Mouse (Mus musculus) heart, embryonic 10.5 days (tissue): ENCODE measurements around the gene Cdca7l. TPM values are rescaled to one million over a fixed set of nuclear protein-coding genes. Genes with fewer than 3 reads are reported as not detected.
"Not testable (repeated sequence)": the region's sequence is repeated elsewhere in the genome, so short reads cannot be mapped to it uniquely, and the experiment has no call there.

Experiments used
- DNase-seq: peaks from one replicate; pipeline ENCODE4 v3.0.0-alpha.2; 2017; ENCODE audit warnings: low spot score
- H3K27ac ChIP-seq: fragments of 300-500 bp; sonication (generic); 2 replicates; pipeline ENCODE4 v1.5.1; 2016; ENCODE audit warnings: mild to moderate bottlenecking
- H3K27me3 ChIP-seq: fragments of 300-500 bp; sonication (generic); 2 replicates; pipeline ENCODE4 v1.6.1; 2016; ENCODE audit warnings: mild to moderate bottlenecking; ENCODE audit not compliant: poor library complexity, insufficient read depth, severe bottlenecking
- H3K36me3 ChIP-seq: fragments of 300-500 bp; sonication (generic); 2 replicates; pipeline ENCODE4 v1.6.1; 2016; ENCODE audit warnings: mild to moderate bottlenecking, moderate library complexity
- H3K4me1 ChIP-seq: fragments of 300-500 bp; sonication (generic); 2 replicates; pipeline ENCODE4 v1.6.1; 2016; ENCODE audit warnings: mild to moderate bottlenecking
- H3K4me3 ChIP-seq: fragments of 300-500 bp; sonication (generic); 2 replicates; pipeline ENCODE4 v1.5.1; 2016; ENCODE audit warnings: mild to moderate bottlenecking, moderate library complexity
- H3K9me3 ChIP-seq: fragments of 300-500 bp; sonication (generic); 2 replicates; pipeline ENCODE4 v1.6.1; 2016; ENCODE audit warnings: mild to moderate bottlenecking, moderate library complexity
- WGBS: fragments of 180-500 bp; shearing (Covaris S2); methylation state at CpG from one replicate; pipeline ENCODE4 v1.1.7; 2016; 5-methylcytosine and 5-hydroxymethylcytosine counted together
- polyA plus RNA-seq: library from polyadenylated mRNA; unstranded; fragments of >200 nt; fragmentation: Nextera tagmentation; extraction: Ambion mirVana; gene quantifications from 2 replicates; pipeline ENCODE4 v1.2.1, GENCODE M21; 2016

Gene Cdca7l
- polyA plus RNA-seq, 1 experiment from 2014 or later: 30.7 TPM

GRCm38 (mm10) chr12:117901352-117901751, 97.3 kb downstream of the Cdca7l start:
- H3K4me3 ChIP-seq, H3K27ac ChIP-seq, H3K36me3 ChIP-seq, DNase-seq, H3K9me3 ChIP-seq, H3K4me1 ChIP-seq, H3K27me3 ChIP-seq: not testable (repeated sequence)
- 66% methylated on average over 2 of the region's 4 CpGs for WGBS

GRCm38 (mm10) chr12:117903671-117904070, 99.6 kb downstream of the Cdca7l start:
- 86% methylated on average over 8 of the region's 8 CpGs for WGBS
- no peak for DNase-seq

GRCm38 (mm10) chr12:117905232-117905840, 101.2 kb downstream of the Cdca7l start:
- H3K4me1 ChIP-seq, H3K9me3 ChIP-seq, H3K36me3 ChIP-seq, H3K27me3 ChIP-seq, H3K27ac ChIP-seq, H3K4me3 ChIP-seq, DNase-seq: not testable (repeated sequence)
- 79% methylated on average over 4 of the region's 4 CpGs for WGBS

More at GRCm38 (mm10) chr12:117903671-117904070, 99.6 kb downstream of the Cdca7l start:
- Histone ChIP-seq H3K9me3 (no peaks in the 10 kb centered on the region), H3K4me3 (no peak overlapping the region), H3K36me3 (no peaks in the 10 kb centered on the region), H3K4me1 (no peaks in the 10 kb centered on the region), H3K27me3 (no peaks in the 10 kb centered on the region), H3K27ac (no peak overlapping the region)

- Histone ChIP-seq H3K36me3 (no peaks in the 10 kb centered on the region), H3K9me3 (no peaks in the 10 kb centered on the region), H3K27me3 (no peaks in the 10 kb centered on the region), H3K4me1 (no peaks in the 10 kb centered on the region), H3K27ac (no peak overlapping the region), H3K4me3 (no peak overlapping the region)
- DNase-seq: no peak
- 70% methylated on average over 1 of the region's 1 CpGs for WGBS
These were observed 107.3 kb downstream of the Cdca7l start for GRCm38 (mm10) chr12:117911396-117911795.

GRCm38 (mm10) chr12:117914613-117915245, 110.6 kb downstream of the Cdca7l start:
- no peak for DNase-seq
- Histone ChIP-seq H3K27me3 (no peaks in the 10 kb centered on the region), H3K4me1 (no peaks in the 10 kb centered on the region), H3K9me3 (no peaks in the 10 kb centered on the region), H3K36me3 (no peaks in the 10 kb centered on the region), H3K27ac (no peak overlapping the region), H3K4me3 (no peak overlapping the region)
- 38% methylated on average over 10 of the region's 10 CpGs for WGBS

- Histone ChIP-seq H3K4me1 (no peaks in the 10 kb centered on the region), H3K4me3 (no peak overlapping the region), H3K9me3 (no peaks in the 10 kb centered on the region), H3K27me3 (no peaks in the 10 kb centered on the region), H3K36me3 (no peaks in the 10 kb centered on the region), H3K27ac (no peak overlapping the region)
- DNase-seq: no peak
- WGBS: 59% methylated on average over 10 of the region's 10 CpGs
These were observed 111.9 kb downstream of the Cdca7l start for GRCm38 (mm10) chr12:117915826-117916588.
